Mouse (Mus musculus): ENCODE measurements around the gene Daglb.

DNA sequence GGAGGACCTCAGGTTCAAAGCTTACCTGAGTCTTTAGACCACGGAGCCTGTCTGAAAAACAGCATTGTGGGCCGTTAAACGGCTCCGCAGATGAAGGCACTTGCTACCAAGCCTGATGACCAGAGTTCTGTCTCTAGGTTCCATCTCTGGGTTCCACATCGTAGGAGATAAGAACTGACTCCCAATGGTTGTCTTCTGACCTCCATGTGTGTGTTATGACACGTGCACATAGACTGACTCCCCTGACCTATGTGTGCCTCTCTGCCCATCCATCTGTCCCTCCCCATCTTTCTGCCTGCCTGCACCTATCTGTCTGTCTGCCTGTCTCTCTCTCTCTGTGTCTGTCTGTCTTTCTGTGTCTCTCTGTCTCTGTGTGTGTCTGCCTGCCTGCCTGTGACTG lies 3.5 kb downstream of the Daglb start:
- TF ChIP-seq MAFK (IDR thresholded peaks at IDR 0.05; ENCODE audit: insufficient read depth, low read depth, low read length) (no peak), CHD2 (IDR thresholded peaks at IDR 0.05; ENCODE audit: low read depth, low read length) (no peak), ZNF384 (IDR thresholded peaks at IDR 0.05; ENCODE audit: low read depth, low read length) (no peak), ZC3H11A (IDR thresholded peaks at IDR 0.05; ENCODE audit: borderline replicate concordance, low read depth, low read length) (no peak), HCFC1 (IDR thresholded peaks at IDR 0.05; ENCODE audit: borderline replicate concordance, insufficient read depth, low read length) (no peak)

All from ES-E14 (cell line).